Mouse (Mus musculus) C2C12 (cell line): ENCODE results near the gene Ncor1.

Experiments
- CTCF ChIP-seq: IDR thresholded peaks from one replicate; pipeline ENCODE4 v1.5.1; 2011; ENCODE audit not compliant: control insufficient read depth, insufficient read depth, insufficient read length
- MAX ChIP-seq: IDR thresholded peaks from one replicate; pipeline ENCODE4 v1.6.1; 2011; ENCODE audit warnings: mild to moderate bottlenecking, control low read depth
- MYOD1 ChIP-seq: IDR thresholded peaks from one replicate; pipeline ENCODE4 v1.6.1; 2011; ENCODE audit warnings: low read depth; ENCODE audit not compliant: control insufficient read depth, insufficient read length
- USF1 ChIP-seq: IDR thresholded peaks from one replicate; pipeline ENCODE4 v1.6.1; 2011; ENCODE audit warnings: low read depth, mild to moderate bottlenecking, control low read depth, moderate library complexity

DNA sequence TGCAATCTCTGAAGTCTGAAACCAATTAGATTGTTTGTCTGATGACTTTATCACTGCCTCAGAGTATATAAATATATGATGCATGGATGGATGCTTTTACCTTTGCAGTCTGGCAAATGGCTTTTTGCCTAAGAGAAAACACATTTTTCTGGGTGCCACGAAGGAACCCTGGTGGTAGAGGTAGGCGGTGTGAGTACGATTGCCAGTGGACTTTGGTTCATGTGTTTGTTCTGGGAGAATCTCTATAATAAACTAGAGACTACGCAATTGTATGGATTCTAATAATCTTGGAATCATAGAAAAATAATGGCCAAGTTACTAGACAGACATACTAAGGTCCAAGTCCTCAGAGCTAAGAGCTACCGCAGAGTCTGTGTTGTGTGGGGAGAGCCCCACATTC is 143.4 kb downstream of the Ncor1 start:
- TF ChIP-seq USF1 (no peak), CTCF (no peak), MYOD1 (no peak), MAX (no peak)
